Mouse (Mus musculus) WW6 (cell line): ENCODE measurements at regions not wholly inside any gene's neighbourhood (a gene's known extent, or its start where the extent isn't known, plus 50 kb on each side); places are given as distances from the start of the nearest gene placed in this dataset.

ENCODE experiments used
- DNase-seq: peaks from one replicate; pipeline ENCODE4 v3.0.0-alpha.2; 2013; ENCODE audit warnings: low read depth, low spot score

- DNase-seq: no peak
Measured at GRCm38 (mm10) chr10:92625781-92626180, 96.4 kb downstream of the Nedd1 start.

DNA sequence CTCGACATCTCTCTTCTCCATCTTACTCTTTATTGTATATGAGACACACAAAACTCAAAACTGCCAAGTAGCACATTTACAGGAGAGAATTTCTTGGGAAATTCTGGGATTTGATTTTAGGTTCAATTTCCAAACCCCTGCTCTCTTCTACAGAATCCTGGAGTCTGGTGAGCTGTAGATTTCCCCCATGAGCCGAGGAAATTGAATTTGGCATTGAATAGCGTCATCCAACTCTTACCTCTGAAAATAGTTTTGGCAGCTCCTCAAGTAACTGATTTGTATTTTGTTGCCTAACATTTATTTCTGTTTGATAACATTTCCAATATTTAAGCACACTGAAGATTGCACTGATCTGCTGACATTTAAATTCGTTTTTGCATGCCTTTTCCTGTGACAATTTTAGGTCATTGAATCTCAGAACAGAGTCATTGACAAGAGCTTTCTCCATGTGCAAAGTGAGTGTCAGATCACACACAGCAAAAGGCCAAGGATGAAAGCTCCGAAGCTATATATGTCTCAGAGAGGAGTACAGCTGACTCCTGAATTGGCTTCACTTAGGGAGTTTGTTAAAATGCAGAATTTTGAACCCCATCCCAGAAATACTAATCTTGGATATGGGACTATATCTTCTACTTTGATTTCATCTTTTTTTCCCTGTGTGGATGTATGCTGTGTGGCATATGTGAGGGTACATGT, 106.4 kb downstream of the Nedd1 start:
- no peak for DNase-seq

- DNase-seq: no peak
Measured at GRCm38 (mm10) chr10:92614341-92614740, 107.9 kb downstream of the Nedd1 start.

- no peak for DNase-seq
Measured at GRCm38 (mm10) chr10:92611060-92611459, 111.2 kb downstream of the Nedd1 start.

GRCm38 (mm10) chr10:92606761-92607160, 115.5 kb downstream of the Nedd1 start:
- no peak for DNase-seq

- no peak for DNase-seq
Measured at GRCm38 (mm10) chr10:92605646-92606045, 116.6 kb downstream of the Nedd1 start.

DNA sequence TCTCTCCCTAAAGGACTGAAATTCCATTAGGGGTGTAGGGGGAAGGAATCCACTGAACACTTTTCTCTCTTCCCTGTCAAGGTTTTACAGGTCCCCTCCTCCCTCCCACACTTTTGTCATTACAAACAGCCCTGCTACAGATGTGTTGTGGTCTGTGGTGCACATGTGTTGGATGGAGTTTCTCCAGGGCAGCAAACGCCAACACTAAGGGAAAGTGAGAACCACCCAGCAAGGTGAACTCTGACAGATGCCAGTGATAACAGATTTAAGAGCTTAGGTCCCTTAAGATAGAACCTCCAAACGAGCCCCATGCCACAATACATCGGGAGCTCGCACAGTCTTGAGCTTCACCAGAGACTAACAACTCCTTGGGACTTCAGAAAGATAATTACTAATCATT, 122.1 kb downstream of the Nedd1 start:
- no peak for DNase-seq

DNA sequence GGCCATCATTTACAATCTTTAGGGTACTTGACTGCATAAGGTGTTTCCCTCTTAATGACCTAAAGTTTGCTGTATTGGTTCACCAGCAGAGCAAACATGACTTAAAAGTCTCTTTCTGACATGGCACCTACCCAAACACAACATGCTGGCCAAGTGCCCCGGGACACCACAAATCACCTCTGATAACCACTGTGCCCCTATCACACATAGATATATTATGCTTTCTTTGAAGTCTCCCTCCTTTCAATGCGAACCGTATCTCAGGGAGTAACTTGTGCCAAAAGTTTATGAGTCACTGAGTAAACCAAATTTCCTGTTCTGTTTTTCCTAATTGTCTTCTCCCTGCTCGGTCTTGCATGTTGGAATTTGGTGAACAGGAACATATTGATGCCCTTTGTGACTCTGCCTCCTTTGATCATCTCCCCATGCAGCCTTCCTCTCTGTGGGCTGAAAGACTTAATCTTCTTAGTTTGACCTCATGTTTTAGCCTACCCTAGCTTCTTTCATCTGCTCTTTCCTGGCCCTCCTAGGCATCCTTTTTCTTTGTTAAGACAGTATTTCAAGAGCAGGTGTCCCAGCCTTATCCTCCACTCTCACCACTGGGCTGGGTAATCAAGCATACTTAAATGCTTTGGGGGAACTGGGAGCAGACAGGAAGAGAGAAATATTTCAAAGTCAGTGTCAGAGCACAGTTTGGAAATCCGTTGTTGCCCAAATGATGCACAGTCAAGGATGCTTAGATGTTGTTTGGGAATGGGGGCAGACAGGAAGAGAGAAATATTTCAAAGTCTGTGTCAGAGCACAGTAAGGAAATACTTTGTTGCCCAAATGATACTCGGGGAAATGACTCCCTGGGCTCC, 126.5 kb downstream of the Nedd1 start:
- DNase-seq: no peak

GRCm38 (mm10) chr10:92593947-92594460, 128.2 kb downstream of the Nedd1 start:
- no peak for DNase-seq

- no peak for DNase-seq
Measured at GRCm38 (mm10) chr10:92578872-92579271, 143.3 kb downstream of the Nedd1 start.

DNA sequence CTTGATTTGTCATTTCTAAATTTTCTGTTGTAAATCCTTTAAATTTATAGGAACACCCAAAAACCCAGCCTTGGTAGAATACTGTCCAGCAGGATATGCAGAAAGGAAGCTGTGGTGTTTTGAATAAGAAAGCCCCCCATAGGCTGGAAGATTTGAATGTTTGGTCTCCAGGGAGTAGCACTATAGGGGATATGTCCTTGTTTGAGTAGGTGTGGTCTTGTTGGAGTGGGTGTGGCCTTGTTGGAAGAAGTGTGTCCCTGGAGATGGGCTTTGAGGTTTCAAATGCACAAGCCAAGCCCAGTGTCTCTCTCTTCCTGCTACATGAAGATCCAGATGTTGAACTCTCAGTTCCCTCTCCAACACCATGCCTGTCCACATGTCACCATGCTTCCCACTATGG, 151.7 kb downstream of the Nedd1 start:
- no peak for DNase-seq

- no peak for DNase-seq
Measured at GRCm38 (mm10) chr10:92557463-92557862, 164.8 kb downstream of the Nedd1 start.

- no peak for DNase-seq
Measured at GRCm38 (mm10) chr10:92556526-92557422, 165.4 kb downstream of the Nedd1 start.

- no peak for DNase-seq
Measured at GRCm38 (mm10) chr10:92555727-92556525, 166.3 kb downstream of the Nedd1 start.

GRCm38 (mm10) chr10:92553966-92554365, 168.3 kb downstream of the Nedd1 start:
- no peak for DNase-seq

DNA sequence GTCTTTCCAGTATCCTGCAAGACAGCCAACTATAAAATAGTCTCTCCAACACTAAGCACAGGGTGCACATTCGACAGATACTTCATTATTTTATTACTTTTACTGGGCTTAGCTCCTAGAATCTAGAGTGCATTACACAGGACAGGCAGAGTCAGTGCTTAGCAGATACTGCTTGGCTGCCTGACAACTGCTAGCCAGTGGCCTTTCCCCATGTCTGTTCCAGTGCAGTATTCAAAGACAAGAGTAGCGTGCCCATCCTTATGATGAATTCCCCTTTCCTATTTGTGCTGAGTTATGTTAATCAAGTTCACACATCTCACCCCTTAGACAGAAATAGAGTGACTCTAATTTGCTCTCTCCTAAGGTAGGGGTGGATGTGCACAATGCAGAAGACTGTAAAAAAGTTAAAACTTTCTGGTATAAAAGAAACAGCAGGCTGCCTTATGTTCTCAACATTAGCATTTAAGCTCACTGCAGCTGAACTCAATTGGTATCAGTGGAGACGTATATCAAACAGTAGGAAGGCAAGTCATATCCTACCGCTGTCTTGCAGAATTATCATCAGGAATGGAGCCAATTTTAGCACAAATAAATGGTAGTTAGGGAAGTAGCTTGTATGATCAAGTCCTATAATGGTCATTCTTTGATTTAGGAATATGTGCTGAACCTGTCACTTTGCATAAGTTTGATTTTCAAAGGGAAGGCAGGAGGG, 173.2 kb downstream of the Nedd1 start:
- DNase-seq: no peak

DNA sequence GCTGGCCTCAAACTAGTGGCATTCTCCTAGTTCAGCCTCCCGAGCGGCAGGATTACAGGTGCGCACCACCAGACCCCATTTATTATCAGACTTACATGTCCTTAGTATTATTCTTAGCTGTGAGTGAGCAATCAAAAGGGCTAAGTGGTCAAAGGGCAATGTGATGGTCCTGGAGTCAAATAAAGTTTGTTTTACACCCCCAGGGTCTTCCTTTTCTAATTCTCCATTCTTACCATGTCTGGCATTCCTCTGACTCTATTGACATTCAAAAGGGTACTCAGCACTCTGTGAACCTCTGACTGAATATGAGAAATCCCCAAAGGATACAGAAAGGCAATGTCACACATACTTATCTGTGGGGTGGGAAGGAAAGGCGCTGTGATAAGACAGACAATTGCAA, 183.8 kb downstream of the Nedd1 start:
- DNase-seq: no peak

GRCm38 (mm10) chr10:92516886-92517285, 205.3 kb downstream of the Nedd1 start:
- no peak for DNase-seq

- no peak for DNase-seq
Measured at GRCm38 (mm10) chr10:92511769-92512168, 210.5 kb downstream of the Nedd1 start.

DNA sequence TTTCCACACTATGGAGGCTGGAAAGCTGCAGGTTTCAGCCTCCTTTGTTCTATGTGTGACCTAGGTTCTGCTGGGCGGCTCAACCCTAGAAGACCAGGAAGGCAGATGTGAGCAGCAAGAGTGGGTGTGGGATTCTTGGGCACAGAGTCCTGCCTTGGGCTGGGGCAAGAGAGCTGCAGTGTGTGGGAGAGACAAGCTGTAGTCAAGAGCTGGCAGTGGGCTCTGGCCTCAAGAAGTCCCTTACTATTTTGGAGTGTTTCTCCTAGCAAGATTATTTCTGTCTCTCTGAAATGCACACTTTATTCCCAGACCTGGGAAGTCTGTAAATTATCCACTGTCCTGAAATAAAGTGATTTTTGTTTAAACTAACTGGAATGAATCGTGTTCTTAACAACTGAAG, 211.5 kb downstream of the Nedd1 start:
- DNase-seq: no peak
